Mouse (Mus musculus) layer of hippocampus, postnatal 10 days (tissue): ENCODE measurements around the gene Fto. TPM values are rescaled to one million over a fixed set of nuclear protein-coding genes. Genes with fewer than 3 reads are reported as not detected.

Experiments used
- DNase-seq, 2 experiments: peaks; one replicate each; pipeline ENCODE4 v3.0.0; 2021; ENCODE audit warnings: low spot score in 2 of 2
- total RNA-seq, 2 experiments: library from RNA; stranded (reverse); gene quantifications; 2 replicates each; pipeline ENCODE4 v1.2.3; 2021

The Fto gene
- total RNA-seq, 2 experiments from 2014 or later = 116 to 120 TPM

DNA sequence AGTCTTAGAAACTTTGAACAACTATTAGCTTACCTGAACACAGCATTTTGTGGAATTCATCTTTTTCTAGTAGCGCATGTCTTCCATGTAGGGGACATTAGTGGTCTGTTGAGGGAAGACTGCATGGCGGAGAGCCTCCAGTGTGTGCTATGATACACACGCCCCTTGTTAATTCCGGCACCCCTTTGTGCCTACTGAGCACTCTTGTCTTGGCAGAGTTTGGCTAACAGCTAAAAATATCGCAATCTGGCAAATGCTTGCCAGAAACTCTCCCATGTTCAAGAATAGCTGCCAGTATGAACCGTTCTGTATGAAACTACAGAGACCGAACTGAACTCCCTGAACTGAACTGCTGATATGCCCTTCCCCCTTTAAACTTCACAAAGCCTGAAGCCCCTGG, 10.2 kb downstream of the Fto start:
- no peak for DNase-seq

DNA sequence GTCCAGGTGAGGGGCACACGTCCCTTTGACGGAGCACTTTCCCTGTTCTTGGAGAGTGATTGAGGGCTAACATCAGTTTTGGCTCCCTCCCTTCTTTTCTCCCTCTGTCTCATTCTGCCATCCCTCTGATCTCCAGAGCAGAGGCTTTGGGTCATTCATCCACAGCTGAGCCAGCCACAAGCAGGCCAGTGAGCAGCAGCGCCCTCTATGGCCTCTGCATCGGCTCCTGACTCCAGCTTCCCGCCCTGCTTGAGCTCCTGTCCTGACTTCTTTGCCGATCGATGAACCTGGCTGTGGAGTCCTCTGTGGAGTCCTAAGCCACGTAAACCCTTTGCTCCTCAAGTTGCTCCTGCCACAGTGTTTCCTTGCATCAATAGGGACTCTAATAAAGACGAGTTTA, 10.9 kb downstream of the Fto start:
- no peak for DNase-seq

GRCm38 (mm10) chr8:91324916-91325315, 11.6 kb downstream of the Fto start:
- DNase-seq = no peak

- DNase-seq = no peak
Observed at GRCm38 (mm10) chr8:91326018-91326417, 12.7 kb downstream of the Fto start.

DNA sequence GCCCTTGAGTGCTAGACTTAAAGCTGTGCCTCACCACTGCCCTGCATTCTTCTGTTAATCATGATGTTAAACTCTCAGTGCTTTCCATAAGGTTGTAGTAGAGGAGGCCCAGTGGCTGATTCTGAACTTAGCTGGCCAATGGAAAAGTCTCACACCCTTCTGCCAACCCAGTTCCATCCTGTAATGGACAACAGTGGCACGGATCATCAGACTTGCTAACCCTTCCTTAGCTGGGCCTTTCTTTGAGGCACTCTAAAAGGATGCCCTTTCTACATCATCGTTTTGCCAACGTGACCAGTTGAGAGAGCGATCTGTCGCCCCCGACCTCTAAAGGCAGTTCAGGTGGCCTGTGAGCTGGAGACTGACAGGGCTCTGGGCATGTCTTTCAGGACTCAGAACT, 13.6 kb downstream of the Fto start:
- DNase-seq = no peak

DNA sequence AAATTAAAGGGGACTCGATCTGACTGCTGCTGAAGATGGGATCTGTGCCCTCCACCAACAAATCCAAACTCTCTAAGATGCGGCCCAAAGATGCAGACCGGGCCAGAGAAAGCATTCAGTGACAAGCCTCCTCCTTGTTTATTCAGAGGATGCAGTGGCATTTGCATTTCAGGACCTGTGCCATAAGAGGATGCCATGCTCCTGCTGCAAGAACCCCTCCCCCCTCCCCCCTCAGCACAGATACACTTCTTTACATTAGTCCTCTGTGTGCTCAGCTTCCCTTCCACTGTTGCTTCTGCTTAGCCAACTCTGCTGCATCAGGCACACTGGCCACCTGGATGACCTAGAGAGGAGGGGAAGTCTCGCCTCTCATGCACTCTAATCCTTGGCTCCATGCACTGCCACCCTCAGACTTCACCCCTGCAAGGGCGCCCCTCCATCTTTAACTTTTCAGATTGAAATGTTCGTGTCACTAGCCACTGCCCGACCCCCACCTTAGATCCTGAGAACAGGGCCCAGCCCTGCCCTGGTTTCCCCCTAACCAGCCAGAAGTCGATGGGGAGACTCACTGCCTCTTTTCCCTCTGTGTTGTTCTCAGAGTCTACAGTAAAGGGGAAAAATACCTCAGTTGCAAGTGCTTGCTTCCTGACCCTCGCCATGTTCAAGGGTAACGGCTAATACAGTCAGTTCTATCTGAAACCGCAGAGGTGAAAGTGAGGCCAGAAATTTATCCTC, 14.3 kb downstream of the Fto start:
- no peak for DNase-seq

- DNase-seq = no peak
Observed at GRCm38 (mm10) chr8:91329056-91329455, 15.7 kb downstream of the Fto start.

DNA sequence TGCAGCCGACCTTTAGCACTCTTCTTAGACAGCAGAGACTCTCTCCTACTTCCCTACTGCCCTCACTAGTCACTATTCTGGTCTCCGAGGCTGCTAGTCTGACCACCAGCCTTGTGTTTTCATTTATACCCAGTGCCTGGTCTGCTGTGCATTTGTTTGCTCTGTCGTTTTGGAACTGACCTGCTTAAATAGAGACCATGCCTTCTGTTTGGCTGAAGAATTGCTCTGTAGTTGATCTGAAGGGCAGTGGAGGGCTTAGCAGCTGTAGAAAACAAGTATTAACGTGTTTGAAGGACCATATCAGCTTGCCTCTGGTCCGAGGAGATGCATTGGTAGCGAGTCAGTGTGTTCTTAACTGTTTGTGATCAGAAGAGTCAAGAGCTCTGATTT, 16.1 kb downstream of the Fto start:
- DNase-seq = no peak

GRCm38 (mm10) chr8:91338389-91339154, 25.2 kb downstream of the Fto start:
- no peak for DNase-seq

DNA sequence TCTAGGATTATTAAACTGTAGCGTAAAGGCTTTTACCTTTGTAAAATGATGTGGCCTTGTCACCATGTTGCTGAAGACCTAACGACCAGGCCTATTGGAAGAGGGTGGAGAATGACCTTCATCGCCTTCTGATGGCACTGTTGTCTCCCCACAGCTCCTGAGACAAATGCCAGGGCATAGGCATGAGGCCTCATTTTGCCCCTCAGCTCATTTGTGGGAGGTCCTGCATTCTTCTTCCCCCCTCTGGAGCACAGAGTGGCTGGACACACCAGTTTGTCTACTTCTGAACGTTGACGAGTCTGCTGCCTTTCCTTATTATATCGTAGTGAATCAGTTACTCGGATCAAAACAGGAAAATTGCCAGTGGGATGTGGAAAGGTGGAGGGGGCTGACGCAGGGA, 26.3 kb downstream of the Fto start:
- no peak for DNase-seq

GRCm38 (mm10) chr8:91340746-91341145, 27.4 kb downstream of the Fto start:
- no peak for DNase-seq

DNA sequence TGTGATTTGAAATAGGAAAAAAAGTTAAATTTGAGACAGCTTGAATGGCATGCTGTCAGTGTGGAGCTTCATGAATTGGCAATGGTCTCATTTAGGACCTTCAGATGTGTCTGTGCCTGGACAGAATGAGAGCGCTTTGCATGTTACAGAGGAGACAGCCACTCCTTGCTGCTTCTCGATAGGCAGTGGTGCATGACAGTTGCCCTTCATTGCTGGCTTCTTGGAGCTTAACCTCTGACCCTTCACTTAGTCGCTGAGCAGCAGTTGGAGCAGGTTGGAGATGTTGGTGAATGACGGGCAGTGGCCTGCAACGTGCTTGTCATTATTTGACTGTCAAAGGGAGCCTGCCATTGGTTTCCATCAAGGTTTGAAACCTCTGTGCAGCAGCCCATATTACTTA, 28.9 kb downstream of the Fto start:
- DNase-seq = no peak

GRCm38 (mm10) chr8:91342798-91343197, 29.5 kb downstream of the Fto start:
- no peak for DNase-seq

DNA sequence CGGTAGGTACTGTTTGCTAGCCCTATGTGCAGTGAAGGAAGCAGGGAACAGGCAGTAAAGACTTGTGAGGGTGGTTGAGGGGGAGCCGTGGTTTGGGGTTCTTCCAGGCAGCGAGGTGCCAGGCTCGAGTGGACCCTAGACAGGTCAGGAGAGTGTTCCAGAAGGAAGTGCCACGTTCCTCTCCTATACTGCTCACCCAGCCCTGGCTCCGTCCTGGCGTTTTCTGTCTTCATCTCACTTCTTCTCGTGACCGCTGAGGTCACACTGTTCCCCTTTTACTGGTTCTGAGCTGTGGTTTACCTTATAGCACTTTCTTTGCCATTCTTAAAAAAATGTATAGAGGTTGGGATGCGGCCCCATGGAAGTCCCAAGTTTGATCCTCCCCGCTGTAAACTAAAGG, 31.3 kb downstream of the Fto start:
- DNase-seq = no peak

GRCm38 (mm10) chr8:91347146-91347545, 33.8 kb downstream of the Fto start:
- DNase-seq = no peak

- DNase-seq = no peak
Observed at GRCm38 (mm10) chr8:91347595-91347994, 34.3 kb downstream of the Fto start.

GRCm38 (mm10) chr8:91349816-91350215, 36.5 kb downstream of the Fto start:
- DNase-seq = no peak

- DNase-seq = no peak
Observed at GRCm38 (mm10) chr8:91350628-91351027, 37.3 kb downstream of the Fto start.

DNA sequence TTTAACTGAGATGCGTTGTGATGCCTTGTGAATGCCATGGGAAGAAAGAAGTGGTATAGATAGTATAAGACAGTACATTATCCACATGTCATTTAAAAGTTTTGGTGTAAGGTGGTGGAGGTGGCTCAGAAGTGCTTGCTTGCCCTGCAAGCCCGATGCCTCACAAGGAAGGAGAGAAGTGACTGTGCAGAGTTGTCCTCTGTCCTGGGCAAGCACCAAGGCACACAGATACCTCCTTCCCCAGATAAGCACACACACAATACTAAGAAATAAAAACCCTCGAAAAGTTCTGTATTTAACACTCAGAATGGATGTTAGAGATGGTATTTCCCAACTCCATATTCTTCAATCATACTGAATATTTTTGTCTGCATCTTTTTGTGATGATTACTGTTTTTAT, 39.3 kb downstream of the Fto start:
- DNase-seq = no peak

- no peak for DNase-seq
Observed at GRCm38 (mm10) chr8:91353062-91353461, 39.7 kb downstream of the Fto start.

GRCm38 (mm10) chr8:91353907-91354306, 40.6 kb downstream of the Fto start:
- DNase-seq = no peak

- no peak for DNase-seq
Observed at GRCm38 (mm10) chr8:91355301-91355905, 42.1 kb downstream of the Fto start.
